Mouse (Mus musculus) left cerebral cortex, postnatal 36 days (tissue): ENCODE data around the gene Lsg1. TPM values are rescaled to one million over a fixed set of nuclear protein-coding genes. Genes with fewer than 3 reads are reported as not detected.

Experiments used
- total RNA-seq, 2 experiments: library from RNA; stranded (reverse); gene quantifications; 2 replicates each; pipeline ENCODE4 v1.2.3; 2021

Lsg1 gene
- total RNA-seq, 2 experiments from 2014 or later: 20.4 to 21.8 TPM

Other genes with a start within 250 kb of the Lsg1 start
- 10 to 100 TPM; 61.8 to 71.6 TPM for gene Atp13a3, start 181.6 kb downstream of the Lsg1 start, total RNA-seq
- 10 to 100 TPM; 68.1 to 71.7 TPM for gene Tmem44, start 36.8 kb downstream of the Lsg1 start, total RNA-seq
- 10 to 100 TPM; 14.6 to 15.9 TPM for gene Fam43a, start 12.1 kb upstream of the Lsg1 start, total RNA-seq